Mouse (Mus musculus) spleen, adult 2 months (tissue): ENCODE results near the gene Olfr287. TPM values are rescaled to one million over a fixed set of nuclear protein-coding genes. Genes with fewer than 3 reads are reported as not detected.

Experiments
- DNase-seq, 2 experiments: peaks; one replicate each; pipeline versions ENCODE4 v3.0.0 to v3.0.0-alpha.2; 2012 to 2021; ENCODE audit warnings: low spot score in 2 of 2, low read depth in 1 of 2
- H3K27ac ChIP-seq: fragments of 200-500 bp; 2 replicates; pipeline ENCODE4 v1.5.1; 2012; ENCODE audit warnings: low read length, inconsistent platforms; ENCODE audit not compliant: insufficient read depth
- H3K27me3 ChIP-seq: fragments of 200-500 bp; 2 replicates; pipeline ENCODE4 v1.6.1; 2012; ENCODE audit warnings: mild to moderate bottlenecking, moderate library complexity, low read length, inconsistent platforms; ENCODE audit not compliant: control insufficient read depth, insufficient read depth
- H3K36me3 ChIP-seq: fragments of 200-500 bp; 2 replicates; pipeline ENCODE4 v1.6.1; 2012; ENCODE audit warnings: mild to moderate bottlenecking, low read length, inconsistent platforms; ENCODE audit not compliant: control insufficient read depth, insufficient read depth
- H3K4me1 ChIP-seq: fragments of 200-500 bp; 2 replicates; pipeline ENCODE4 v1.6.1; 2011; ENCODE audit warnings: inconsistent platforms; ENCODE audit not compliant: control insufficient read depth, insufficient read depth, insufficient read length
- H3K4me3 ChIP-seq: fragments of 200-500 bp; 2 replicates; pipeline ENCODE4 v1.5.1; 2011; ENCODE audit warnings: mild to moderate bottlenecking, inconsistent platforms; ENCODE audit not compliant: insufficient read depth, insufficient read length; ENCODE audit errors: extremely low read depth
- CTCF ChIP-seq: fragments of 200-500 bp; IDR thresholded peaks from 2 replicates; pipeline ENCODE4 v1.5.1; 2011; ENCODE audit warnings: mild to moderate bottlenecking, inconsistent platforms; ENCODE audit not compliant: insufficient read depth, insufficient read length, insufficient replicate concordance; ENCODE audit errors: extremely low read depth
- POLR2A ChIP-seq: fragments of 200-500 bp; IDR thresholded peaks from 2 replicates; pipeline ENCODE4 v1.6.1; 2011; ENCODE audit warnings: low read depth, low read length, inconsistent platforms
- WGBS: fragments of 180-500 bp; shearing (Covaris S2); methylation state at CpG from one replicate; pipeline ENCODE4 v1.1.7; 2018; 5-methylcytosine and 5-hydroxymethylcytosine counted together
- polyA plus RNA-seq: library from polyadenylated mRNA; depleted of rRNA; stranded (reverse); fragments of >200 nt; gene quantifications from 2 replicates; pipeline ENCODE4 v1.2.3, GENCODE M21; 2012

Olfr287 gene
- polyA plus RNA-seq, 1 experiment, result not detected

DNA sequence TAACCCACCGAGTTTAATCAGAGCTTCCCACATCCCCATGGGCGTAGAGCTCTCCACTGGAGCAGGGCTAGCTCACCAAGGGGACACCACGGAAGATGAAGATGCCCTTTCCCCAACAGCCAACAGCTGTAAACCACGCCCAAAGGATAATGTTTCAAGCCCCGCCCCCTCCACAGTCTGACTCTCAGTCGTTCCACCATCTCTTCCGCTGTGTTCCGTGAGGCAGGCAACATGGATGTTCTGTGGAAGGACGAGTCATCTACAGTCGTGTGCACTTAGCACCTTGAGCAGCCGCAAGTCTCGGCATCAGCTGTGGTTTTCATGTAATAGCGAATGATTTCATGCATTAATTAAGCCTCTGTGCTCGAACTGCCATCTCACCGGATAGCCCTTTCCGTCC is 4.8 kb upstream of the Olfr287 start:
- 49% methylated on average over 16 of the region's 16 CpGs for WGBS
- Histone ChIP-seq H3K36me3 (no peaks in the 10 kb centered on the region), H3K4me3 (no peak overlapping the region), H3K4me1 (no peaks in the 10 kb centered on the region), H3K27ac (no peak overlapping the region), H3K27me3 (no peaks in the 10 kb centered on the region)
- no peak for DNase-seq
- no peak for TF ChIP-seq CTCF

DNA sequence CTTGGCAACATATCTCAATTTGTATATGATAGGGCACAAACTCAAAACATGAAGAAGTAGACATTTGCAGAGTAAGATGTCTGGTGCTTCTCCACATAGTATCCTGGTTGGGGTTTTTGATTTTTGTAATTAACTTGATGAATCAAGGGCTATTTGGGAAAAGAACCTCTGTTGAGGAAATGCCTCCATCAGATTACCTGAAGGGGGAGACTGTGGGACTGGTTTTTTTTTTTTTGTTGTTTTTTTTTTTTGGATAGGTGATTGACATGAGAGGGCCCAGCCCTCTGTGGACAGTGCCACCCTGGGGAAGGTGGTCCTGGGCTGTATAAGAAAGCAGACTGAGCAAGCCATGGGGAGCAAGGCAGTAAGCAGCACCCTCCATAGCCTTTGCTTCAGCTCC is 1.5 kb upstream of the Olfr287 start:
- Histone ChIP-seq H3K27ac (no peak overlapping the region), H3K4me3 (no peak overlapping the region), H3K36me3 (no peaks in the 10 kb centered on the region), H3K4me1 (no peaks in the 10 kb centered on the region), H3K27me3 (no peaks in the 10 kb centered on the region)
- no peak for TF ChIP-seq CTCF
- TF ChIP-seq POLR2A, result no peak
- no peak for DNase-seq

DNA sequence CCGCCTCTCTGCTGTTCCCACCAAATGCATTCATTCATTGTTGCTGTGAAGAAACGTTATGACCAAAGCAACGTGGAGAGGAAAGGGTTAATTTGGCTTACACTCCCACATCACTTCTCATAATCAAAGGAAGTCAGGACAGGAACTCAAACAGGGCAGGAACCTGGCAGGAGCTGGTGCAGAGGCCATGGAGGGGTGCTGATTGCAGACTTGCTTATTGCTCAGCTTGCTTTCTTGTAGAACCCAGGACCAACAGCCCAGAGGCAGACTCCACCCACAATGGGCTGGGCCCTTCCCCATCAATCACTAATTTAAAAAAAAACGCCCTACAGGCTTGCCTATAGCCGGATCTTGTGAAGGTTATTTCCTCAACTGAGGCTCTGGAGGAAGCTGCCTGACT is 6.7 kb downstream of the Olfr287 start:
- Histone ChIP-seq H3K27me3 (no peaks in the 10 kb centered on the region), H3K4me1 (no peaks in the 10 kb centered on the region), H3K27ac (no peak overlapping the region), H3K36me3 (no peaks in the 10 kb centered on the region), H3K4me3 (no peak overlapping the region)
- 56% methylated on average over 5 of the region's 5 CpGs for whole genome bisulfite sequencing
- TF ChIP-seq CTCF, result no peak
- TF ChIP-seq POLR2A, result no peak
- DNase-seq, result no peak

DNA sequence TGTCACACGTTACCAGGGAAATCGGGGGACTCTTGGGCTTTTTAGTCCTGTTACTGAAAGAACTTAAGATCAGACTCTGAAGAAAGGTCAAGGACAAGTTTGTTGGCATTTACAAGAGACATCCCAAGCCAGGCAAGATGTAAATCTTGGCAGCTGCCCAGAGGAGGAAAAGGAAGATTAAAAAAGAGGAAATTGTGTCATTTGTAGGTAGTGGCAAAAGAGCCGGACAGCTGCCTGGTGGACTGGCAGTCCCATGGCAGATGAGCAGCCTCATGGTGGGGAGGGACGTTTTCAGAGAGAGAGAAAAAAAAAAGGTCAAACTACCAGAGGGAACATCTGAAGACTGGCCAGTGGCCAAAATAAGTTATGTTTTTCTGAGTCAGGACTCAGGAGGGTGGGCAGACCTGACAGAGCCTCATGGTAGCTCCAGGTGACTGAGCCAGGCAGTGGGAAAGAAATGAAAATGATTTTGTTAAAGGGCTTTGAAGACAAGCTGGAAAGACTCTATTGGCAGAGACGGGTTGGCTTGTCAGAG is 7.5 kb downstream of the Olfr287 start:
- no peak for DNase-seq
- H3K27ac ChIP-seq, result no peak overlapping the region
- H3K4me1 ChIP-seq, result no peaks in the 10 kb centered on the region
- no peak overlapping the region for H3K4me3 ChIP-seq
- no peaks in the 10 kb centered on the region for H3K27me3 ChIP-seq
- TF ChIP-seq CTCF (no peak), POLR2A (no peak)
- no peaks in the 10 kb centered on the region for H3K36me3 ChIP-seq
- 58% methylated on average over 5 of the region's 5 CpGs for WGBS

DNA sequence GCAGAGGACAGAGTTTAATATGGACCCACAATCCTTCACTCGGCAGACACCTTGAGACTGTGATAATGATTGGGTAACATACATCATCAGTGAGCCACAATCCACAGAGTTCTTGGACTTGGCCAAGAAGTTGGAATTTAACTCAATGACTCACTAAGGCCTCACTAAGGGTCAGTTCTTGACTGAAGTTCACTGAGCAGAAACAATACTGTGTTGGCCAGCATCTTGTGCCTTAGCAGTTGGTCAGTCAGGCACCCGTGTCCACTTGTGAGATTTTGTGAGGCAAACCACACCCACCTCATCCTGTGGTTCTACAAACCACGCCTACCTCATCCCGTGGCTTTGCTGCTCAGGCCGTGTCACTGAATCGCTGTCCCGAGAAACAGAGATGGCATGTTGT is 11.2 kb downstream of the Olfr287 start:
- DNase-seq, result no peak
- WGBS, result 70% methylated on average over 7 of the region's 7 CpGs
- Histone ChIP-seq H3K4me1 (no peaks in the 10 kb centered on the region), H3K27me3 (no peaks in the 10 kb centered on the region), H3K36me3 (no peaks in the 10 kb centered on the region), H3K27ac (no peak overlapping the region), H3K4me3 (no peak overlapping the region)
- no peak for TF ChIP-seq POLR2A
- TF ChIP-seq CTCF, result no peak

DNA sequence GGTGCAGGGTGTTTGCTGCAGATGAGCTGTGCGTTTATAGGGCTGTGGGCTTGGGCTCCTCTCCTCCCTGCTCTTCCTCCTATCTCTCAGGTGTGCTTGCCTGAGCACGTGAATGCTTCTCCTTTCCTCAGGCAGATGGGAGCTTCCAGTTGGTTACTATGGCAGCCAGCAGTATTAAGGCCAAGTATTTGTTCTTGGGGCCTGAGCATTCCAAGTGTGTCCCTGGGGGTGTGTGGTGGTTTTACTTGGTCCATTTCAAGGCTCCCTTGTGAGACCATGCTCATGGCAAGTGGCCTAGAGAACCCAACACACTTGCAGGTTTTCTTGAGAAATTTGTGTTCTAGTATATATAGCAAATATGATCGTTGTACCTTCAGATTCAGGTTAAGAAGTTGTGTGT is 25.4 kb downstream of the Olfr287 start, which contains the start of gene Olfr288:
Gene Olfr288, minus strand, starts transcription at position 101 of the 400 bp plus-strand sequence.
- Histone ChIP-seq H3K4me1 (no peaks in the 10 kb centered on the region), H3K4me3 (no peak within 1 kb of the TSS), H3K27ac (no peak within 1 kb of the TSS), H3K27me3 (no peaks in the 10 kb centered on the region), H3K36me3 (no peaks in the 10 kb centered on the region)
- no peak for DNase-seq
- TF ChIP-seq POLR2A, result no peak
- TF ChIP-seq CTCF, result no peak
- 74% methylated on average over 3 of the region's 3 CpGs for WGBS

DNA sequence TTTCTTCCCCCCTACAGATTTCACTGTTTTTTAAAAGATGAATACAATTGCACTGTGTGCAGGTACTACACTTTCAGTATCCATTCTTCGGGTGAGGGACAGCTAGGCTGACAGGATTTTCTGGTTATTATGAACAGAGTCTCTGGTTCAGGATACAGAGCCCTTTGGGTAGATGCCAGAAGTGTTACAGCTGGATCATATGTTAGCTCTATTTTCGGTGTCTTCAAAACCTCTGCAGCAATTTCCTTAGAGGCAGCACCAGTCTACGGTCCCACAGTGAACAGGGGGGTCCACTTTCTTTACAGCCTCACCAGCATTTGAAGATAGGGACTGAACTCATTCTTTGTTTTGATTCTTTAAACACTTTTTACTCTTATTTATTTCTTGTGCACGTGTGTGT is 36.4 kb downstream of the Olfr287 start:
- WGBS, result 61% methylated on average over 4 of the region's 4 CpGs
- H3K27ac ChIP-seq, result no peak overlapping the region
- TF ChIP-seq POLR2A (no peak), CTCF (no peak)
- no peak for DNase-seq
- no peak overlapping the region for H3K4me3 ChIP-seq
- H3K4me1 ChIP-seq, result no peaks in the 10 kb centered on the region
- H3K36me3 ChIP-seq, result no peaks in the 10 kb centered on the region
- H3K27me3 ChIP-seq, result peaks cover 2% of the 10 kb centered on the region; the same call in 1 of the 2 replicates
